Mouse (Mus musculus) large intestine, adult 2 months (tissue): ENCODE measurements at regions not wholly inside any gene's neighbourhood (a gene's known extent, or its start where the extent isn't known, plus 50 kb on each side); places are given as distances from the start of the nearest gene placed in this dataset.

Source experiments
- DNase-seq: peaks from one replicate; pipeline ENCODE4 v3.0.0-alpha.2; 2012; ENCODE audit warnings: low read depth, low spot score
- WGBS: fragments of 180-500 bp; shearing (Covaris S2); methylation state at CpG from one replicate; pipeline ENCODE4 v1.1.7; 2018; 5-methylcytosine and 5-hydroxymethylcytosine counted together

- whole genome bisulfite sequencing = 25% methylated on average over 13 of the region's 13 CpGs
- DNase-seq = no peak
Observed at GRCm38 (mm10) chr4:142694926-142695325, 455.7 kb upstream of the Kazn start.

- DNase-seq = no peak
- WGBS = 81% methylated on average over 6 of the region's 6 CpGs
Observed at GRCm38 (mm10) chr4:142688241-142688640, 449.0 kb upstream of the Kazn start.

- WGBS = 77% methylated on average over 4 of the region's 4 CpGs
- no peak for DNase-seq
Observed at GRCm38 (mm10) chr4:142677426-142677825, 438.2 kb upstream of the Kazn start.

- WGBS = 62% methylated on average over 22 of the region's 22 CpGs
- no peak for DNase-seq
Observed at GRCm38 (mm10) chr4:142674641-142675465, 435.7 kb upstream of the Kazn start.

- no peak for DNase-seq
- 69% methylated on average over 8 of the region's 8 CpGs for WGBS
Observed at GRCm38 (mm10) chr4:142671872-142672458, 432.8 kb upstream of the Kazn start.

GRCm38 (mm10) chr4:142664781-142665180, 425.6 kb upstream of the Kazn start:
- DNase-seq = no peak
- 28% methylated on average over 4 of the region's 4 CpGs for WGBS

- DNase-seq = no peak
- WGBS = 77% methylated on average over 6 of the region's 6 CpGs
Observed at GRCm38 (mm10) chr4:142658156-142658555, 419.0 kb upstream of the Kazn start.

GRCm38 (mm10) chr4:142641069-142641468, 401.9 kb upstream of the Kazn start:
- WGBS = 88% methylated on average over 10 of the region's 10 CpGs
- no peak for DNase-seq

- WGBS = 89% methylated on average over 9 of the region's 9 CpGs
Observed at GRCm38 (mm10) chr4:142639340-142639733, 400.1 kb upstream of the Kazn start.

GRCm38 (mm10) chr4:142638733-142639339, 399.6 kb upstream of the Kazn start:
- no peak for DNase-seq
- 47% methylated on average over 13 of the region's 13 CpGs for WGBS

More at GRCm38 (mm10) chr4:142639340-142639733, 400.1 kb upstream of the Kazn start:
- DNase-seq = no peak

- DNase-seq = no peak
- WGBS = 88% methylated on average over 4 of the region's 4 CpGs
Observed at GRCm38 (mm10) chr4:142638057-142638456, 398.9 kb upstream of the Kazn start.

- DNase-seq = no peak
- WGBS = 64% methylated on average over 8 of the region's 8 CpGs
Observed at GRCm38 (mm10) chr4:142634398-142634797, 395.2 kb upstream of the Kazn start.

GRCm38 (mm10) chr4:142633667-142634350, 394.6 kb upstream of the Kazn start:
- DNase-seq = no peak
- WGBS = 70% methylated on average over 13 of the region's 13 CpGs

- WGBS = 67% methylated on average over 8 of the region's 8 CpGs
- DNase-seq = no peak
Observed at GRCm38 (mm10) chr4:142626503-142627194, 387.4 kb upstream of the Kazn start.

- no peak for DNase-seq
- WGBS = 43% methylated on average over 3 of the region's 3 CpGs
Observed at GRCm38 (mm10) chr4:142625456-142625855, 386.3 kb upstream of the Kazn start.

GRCm38 (mm10) chr4:142622151-142622861, 383.1 kb upstream of the Kazn start:
- WGBS = 65% methylated on average over 17 of the region's 17 CpGs

GRCm38 (mm10) chr4:142619396-142619795, 380.2 kb upstream of the Kazn start:
- DNase-seq = no peak
- WGBS = 62% methylated on average over 8 of the region's 8 CpGs

More at GRCm38 (mm10) chr4:142622151-142622861, 383.1 kb upstream of the Kazn start:
- DNase-seq = no peak

- no peak for DNase-seq
- 25% methylated on average over 4 of the region's 4 CpGs for WGBS
Observed at GRCm38 (mm10) chr4:142618770-142619169, 379.6 kb upstream of the Kazn start.

- WGBS = 63% methylated on average over 5 of the region's 5 CpGs
- no peak for DNase-seq
Observed at GRCm38 (mm10) chr4:142617676-142618075, 378.5 kb upstream of the Kazn start.
